Mouse (Mus musculus): Measurements from ENCODE around the gene 1700003E16Rik. TPM values are rescaled to one million over a fixed set of nuclear protein-coding genes. Genes with fewer than 3 reads are reported as not detected.

Gene 1700003E16Rik
- polyA plus RNA-seq, 1 experiment from 2014 or later = 0.96 TPM

DNA sequence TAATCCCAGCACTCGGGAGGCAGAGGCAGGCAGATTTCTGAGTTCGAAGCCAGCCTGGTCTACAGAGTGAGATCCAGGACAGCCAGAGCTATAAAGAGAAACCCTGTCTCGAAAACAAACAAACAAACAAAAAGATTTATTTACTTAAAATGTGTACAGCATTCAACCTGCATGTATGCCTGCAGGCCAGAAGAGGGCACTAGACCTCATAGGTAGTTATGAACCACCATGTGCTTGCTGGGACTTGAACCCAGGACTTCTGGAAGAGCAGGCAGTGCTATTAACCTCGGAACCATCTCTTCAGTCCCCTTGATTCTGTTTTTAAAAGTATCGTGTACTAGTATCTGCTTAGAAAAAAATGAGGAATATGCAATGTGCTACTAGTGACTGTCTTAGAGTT is 28.8 kb upstream of the 1700003E16Rik start:
- DNase-seq (no peak), ATAC-seq (ENCODE audit: insufficient read depth) (no peak)
- no peaks in the 10 kb centered on the region for H3K9me3 ChIP-seq (ENCODE audit: low read depth, low read length)
- 89% methylated on average over 5 of the region's 5 CpGs for WGBS
- H3K4me1 ChIP-seq (ENCODE audit: insufficient read depth) = peaks cover 13% of the 10 kb centered on the region
- H3K36me3 ChIP-seq (ENCODE audit: insufficient read depth) = 0 out of 2 replicates have a peak, but pooled peaks cover 2% of the 10 kb centered on the region
- H3K4me3 ChIP-seq (ENCODE audit: low read depth, low read length) = no peak overlapping the region
- H3K27me3 ChIP-seq (ENCODE audit: insufficient read depth, low read length) = no peaks in the 10 kb centered on the region
- H3K27ac ChIP-seq (ENCODE audit: low read depth) = no peak overlapping the region
- no peak overlapping the region for H3K4me2 ChIP-seq
- TF ChIP-seq CTCF (IDR thresholded peaks at IDR 0.05; ENCODE audit: low read depth) = peak; percentile 18
- H3K9ac ChIP-seq = no peak overlapping the region

DNA sequence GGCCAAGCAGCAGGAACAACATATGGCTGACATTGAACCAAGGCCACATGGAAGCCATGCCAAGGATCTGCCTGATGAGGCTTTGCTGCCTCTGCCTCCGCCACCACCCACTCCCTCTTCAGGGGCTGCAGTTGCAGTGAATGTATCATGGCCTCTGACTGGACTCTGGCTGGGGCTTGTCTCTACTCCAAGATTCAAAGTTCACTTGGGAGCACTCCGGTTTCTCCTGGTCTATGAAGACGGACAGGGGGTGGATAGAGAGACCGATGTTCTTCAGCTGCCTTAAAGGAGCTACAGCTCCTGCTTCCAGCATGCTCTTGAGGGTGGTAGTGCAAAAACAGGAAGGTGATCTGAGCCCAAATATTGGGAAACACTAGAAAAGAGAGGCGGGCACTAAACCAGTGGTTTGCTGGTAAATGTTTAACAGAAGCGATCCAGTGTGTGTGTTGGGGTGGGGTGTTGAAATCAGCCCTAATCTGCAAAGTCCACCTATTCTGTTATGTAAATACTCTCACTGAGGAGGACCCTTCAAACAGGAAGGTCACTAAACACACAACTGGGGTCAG is 24.7 kb upstream of the 1700003E16Rik start:
- DNase-seq (no peak), ATAC-seq (ENCODE audit: insufficient read depth) (no peak)
- no peaks in the 10 kb centered on the region for H3K27me3 ChIP-seq (ENCODE audit: insufficient read depth, low read length)
- TF ChIP-seq CTCF (IDR thresholded peaks at IDR 0.05; ENCODE audit: low read depth) = no peak
- H3K9me3 ChIP-seq (ENCODE audit: low read depth, low read length) = no peaks in the 10 kb centered on the region
- peak overlapping the region; percentile 69; the same call in 1 of the 2 replicates for H3K27ac ChIP-seq (ENCODE audit: low read depth)
- H3K4me3 ChIP-seq (ENCODE audit: low read depth, low read length) = no peak overlapping the region
- H3K4me1 ChIP-seq (ENCODE audit: insufficient read depth) = peaks cover 17% of the 10 kb centered on the region
- 0 out of 2 replicates have a peak overlapping the region, but pooled peaks have one; percentile 20 for H3K4me2 ChIP-seq
- H3K9ac ChIP-seq = no peak overlapping the region
- 47% methylated on average over 6 of the region's 6 CpGs for WGBS
- no peaks in the 10 kb centered on the region for H3K36me3 ChIP-seq (ENCODE audit: insufficient read depth)

DNA sequence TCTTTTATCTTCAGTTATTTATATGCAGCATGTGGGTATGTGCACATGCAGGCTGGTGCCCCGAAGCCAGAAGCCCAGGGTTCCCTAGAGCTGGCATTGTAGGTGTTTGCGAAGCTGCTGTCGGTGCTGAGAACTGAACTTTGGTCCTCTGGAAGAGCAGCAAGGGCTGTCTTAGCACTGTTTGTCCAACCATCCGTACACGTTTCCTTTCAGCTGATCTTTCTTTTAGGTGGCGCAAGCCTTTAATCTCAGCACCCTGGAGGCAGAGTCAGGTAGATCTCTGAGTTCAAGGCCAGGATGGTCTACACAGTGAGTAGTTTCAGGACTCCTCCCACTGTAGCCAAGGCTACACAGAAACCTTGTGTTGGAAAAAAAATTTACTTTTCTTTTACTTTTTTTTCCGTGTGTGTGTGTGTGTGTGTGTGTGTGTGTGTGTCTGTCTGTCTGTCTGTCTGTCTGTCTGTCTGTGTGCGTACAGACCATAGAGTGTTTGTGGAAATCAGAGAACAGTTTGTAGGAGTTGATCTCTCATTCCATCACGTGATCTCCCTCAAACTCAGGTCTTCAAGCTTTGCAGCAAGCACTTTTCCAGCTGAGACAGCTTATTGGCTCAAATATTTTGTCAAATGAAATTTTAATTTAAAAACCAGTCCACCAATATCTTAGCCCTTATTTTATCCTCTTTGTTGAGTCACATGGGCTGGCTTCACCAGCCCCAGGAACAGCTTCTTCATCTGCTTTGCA is 23.9 kb upstream of the 1700003E16Rik start:
- no peak for ATAC-seq (ENCODE audit: insufficient read depth)
- peaks cover 17% of the 10 kb centered on the region for H3K4me1 ChIP-seq (ENCODE audit: insufficient read depth)
- H3K36me3 ChIP-seq (ENCODE audit: insufficient read depth) = no peaks in the 10 kb centered on the region
- no peak overlapping the region for H3K9ac ChIP-seq
- no peaks in the 10 kb centered on the region for H3K9me3 ChIP-seq (ENCODE audit: low read depth, low read length)
- no peak overlapping the region for H3K4me3 ChIP-seq (ENCODE audit: low read depth, low read length)
- no peak overlapping the region for H3K4me2 ChIP-seq
- no peak for DNase-seq
- 73% methylated on average over 9 of the region's 9 CpGs for WGBS
- H3K27ac ChIP-seq (ENCODE audit: low read depth) = no peak overlapping the region; the same call in 1 of the 2 replicates
- TF ChIP-seq CTCF (IDR thresholded peaks at IDR 0.05; ENCODE audit: low read depth) = no peak
- no peaks in the 10 kb centered on the region for H3K27me3 ChIP-seq (ENCODE audit: insufficient read depth, low read length)

DNA sequence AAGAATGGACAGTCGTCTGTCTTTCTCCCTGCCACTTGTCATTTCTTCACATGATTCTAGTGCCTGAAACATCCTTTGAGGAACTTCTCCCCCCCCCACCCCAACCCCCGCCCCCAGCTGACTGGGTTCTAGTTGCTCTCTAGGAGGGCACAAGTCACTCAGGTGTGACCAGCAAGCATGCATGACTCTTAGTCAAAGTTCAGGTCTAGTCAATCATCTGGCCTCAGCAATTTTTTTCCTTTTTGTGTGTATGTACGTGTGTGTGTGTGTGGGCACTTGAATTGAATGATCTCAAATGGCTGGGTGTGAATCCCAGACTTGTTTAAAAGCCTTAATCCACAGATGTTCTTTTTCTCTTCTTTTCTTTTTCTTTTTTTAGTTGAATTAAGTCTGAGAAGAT is 22.0 kb upstream of the 1700003E16Rik start:
- 56% methylated on average over 3 of the region's 3 CpGs for WGBS
- no peaks in the 10 kb centered on the region for H3K36me3 ChIP-seq (ENCODE audit: insufficient read depth)

DNA sequence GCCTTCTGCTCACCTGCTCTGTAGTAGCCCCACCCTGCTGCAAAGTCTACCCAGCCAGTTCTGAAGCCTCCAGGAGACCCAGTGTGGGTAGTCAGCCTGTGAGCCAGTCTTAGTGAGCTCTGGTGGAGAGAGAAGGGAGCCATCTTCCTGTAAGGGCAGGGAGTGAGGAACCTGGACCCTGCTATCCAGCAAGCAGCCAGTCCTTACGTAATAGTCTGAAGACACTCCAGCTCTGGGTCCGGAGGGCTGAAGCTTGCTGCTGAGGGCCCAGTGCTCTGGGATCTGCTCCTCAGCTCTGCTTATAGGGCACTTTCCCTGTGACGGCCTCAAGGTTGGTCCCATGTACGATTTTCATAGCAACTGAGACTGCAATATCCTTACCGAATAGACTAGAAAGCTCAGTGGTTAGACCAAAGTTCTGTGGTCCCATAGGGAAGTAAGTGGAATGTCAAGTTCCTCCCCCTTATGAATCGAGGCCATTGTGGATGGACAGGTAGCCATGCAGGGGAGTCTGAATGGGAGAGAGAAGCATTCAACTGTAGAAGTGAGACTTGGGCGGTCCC is 21.2 kb upstream of the 1700003E16Rik start, which contains the start of gene Rtkn:
Gene Rtkn (plus strand): TSS at position 513 of the 563 bp plus-strand sequence.
- Histone ChIP-seq H3K36me3 (ENCODE audit: insufficient read depth) (peaks cover 3% of the 10 kb centered on the region; the same call in 1 of the 2 replicates), H3K4me2 (peak within 1 kb of the TSS; percentile 91), H3K9me3 (ENCODE audit: low read depth, low read length) (no peaks in the 10 kb centered on the region), H3K4me3 (ENCODE audit: low read depth, low read length) (peak within 1 kb of the TSS; percentile 61), H3K27ac (ENCODE audit: low read depth) (peak within 1 kb of the TSS; percentile 100), H3K9ac (peak within 1 kb of the TSS; percentile 93), H3K4me1 (ENCODE audit: insufficient read depth) (peaks cover 23% of the 10 kb centered on the region), H3K27me3 (ENCODE audit: insufficient read depth, low read length) (no peaks in the 10 kb centered on the region)
- WGBS = 58% methylated on average over 7 of the region's 7 CpGs
- no peak for TF ChIP-seq CTCF (IDR thresholded peaks at IDR 0.05; ENCODE audit: low read depth)
- ATAC-seq (ENCODE audit: insufficient read depth) (no peak), DNase-seq (no peak)

More for the DNA sequence above, 22.0 kb upstream of the 1700003E16Rik start:
- DNase-seq (no peak), ATAC-seq (ENCODE audit: insufficient read depth) (no peak)
- H3K4me2 ChIP-seq = no peak overlapping the region
- no peak overlapping the region for H3K9ac ChIP-seq
- no peaks in the 10 kb centered on the region for H3K27me3 ChIP-seq (ENCODE audit: insufficient read depth, low read length)
- H3K9me3 ChIP-seq (ENCODE audit: low read depth, low read length) = no peaks in the 10 kb centered on the region
- TF ChIP-seq CTCF (IDR thresholded peaks at IDR 0.05; ENCODE audit: low read depth) = no peak
- H3K4me3 ChIP-seq (ENCODE audit: low read depth, low read length) = no peak overlapping the region
- H3K27ac ChIP-seq (ENCODE audit: low read depth) = no peak overlapping the region
- H3K4me1 ChIP-seq (ENCODE audit: insufficient read depth) = peaks cover 23% of the 10 kb centered on the region

DNA sequence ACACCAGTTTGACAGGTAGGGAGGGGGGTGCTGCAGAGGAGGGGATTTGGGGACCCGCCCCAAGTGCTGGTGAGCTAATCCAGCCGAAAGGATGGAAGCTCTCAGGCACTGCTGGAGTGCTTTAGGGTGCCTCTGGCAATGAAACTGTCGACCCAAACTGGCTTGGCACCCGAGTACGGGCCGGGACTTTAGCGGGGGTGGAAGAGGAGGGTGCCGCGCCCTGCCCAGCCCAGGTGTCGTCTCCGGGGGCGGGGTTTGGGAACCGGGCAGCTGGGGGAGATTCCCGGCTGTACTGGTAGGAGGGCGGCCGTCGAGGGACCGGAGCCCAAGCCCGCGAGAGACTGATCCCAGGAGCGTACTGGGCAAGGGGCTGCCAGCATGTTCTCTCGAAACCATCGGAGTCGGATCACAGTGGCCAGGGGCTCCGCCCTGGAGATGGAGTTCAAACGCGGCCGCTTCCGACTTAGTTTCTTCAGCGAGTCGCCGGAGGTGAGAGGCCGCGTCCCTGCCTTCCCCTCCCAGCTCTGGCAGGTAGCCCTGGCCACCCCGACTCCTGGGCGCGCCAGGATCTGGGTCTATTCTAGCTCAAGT is 20.5 kb upstream of the 1700003E16Rik start:
- ATAC-seq (ENCODE audit: insufficient read depth) (no peak), DNase-seq (peak; percentile 55)
- WGBS = 6% methylated on average over 37 of the region's 37 CpGs
- H3K4me3 ChIP-seq (ENCODE audit: low read depth, low read length) = peak overlapping the region; percentile 61
- peak overlapping the region; percentile 100 for H3K27ac ChIP-seq (ENCODE audit: low read depth)
- H3K36me3 ChIP-seq (ENCODE audit: insufficient read depth) = peaks cover 6% of the 10 kb centered on the region; the same call in 1 of the 2 replicates
- TF ChIP-seq CTCF (IDR thresholded peaks at IDR 0.05; ENCODE audit: low read depth) = no peak
- peak overlapping the region; percentile 93 for H3K9ac ChIP-seq
- peaks cover 23% of the 10 kb centered on the region for H3K4me1 ChIP-seq (ENCODE audit: insufficient read depth)
- peak overlapping the region; percentile 91 for H3K4me2 ChIP-seq
- no peaks in the 10 kb centered on the region for H3K9me3 ChIP-seq (ENCODE audit: low read depth, low read length)
- H3K27me3 ChIP-seq (ENCODE audit: insufficient read depth, low read length) = no peaks in the 10 kb centered on the region

Measured in lung, embryonic 14.5 days (tissue).